In genomic region chr9:62857719-62858261, GRCm38 (mm10) we compare ENCODE assay signal across 8 mouse cellular contexts. TPM values are rescaled to one million over a fixed set of nuclear protein-coding genes. Genes with fewer than 3 reads are reported as not detected.
DNase-seq lines count a peak whose midpoint lies in the region; ATAC-seq lines count a peak whose summit lies in the region.

Gene Calml4, plus strand, starts transcription at chr9:62858080.

- no peaks in the 10 kb centered on the region for H3K36me3 ChIP-seq in heart, embryonic 12.5 days
- H3K36me3 ChIP-seq in kidney, embryonic 16.5 days (ENCODE audit: insufficient read depth, low read length): no peaks in the 10 kb centered on the region
- no peaks in the 10 kb centered on the region for H3K36me3 ChIP-seq in stomach, embryonic 16.5 days (ENCODE audit: control insufficient read depth, insufficient read depth, low read length)

- no peaks in the 10 kb centered on the region for H3K27me3 ChIP-seq in heart, embryonic 12.5 days (replicated peaks)
- no peaks in the 10 kb centered on the region for H3K27me3 ChIP-seq in kidney, embryonic 16.5 days (ENCODE audit: insufficient read depth, low read length)
- no peaks in the 10 kb centered on the region for H3K27me3 ChIP-seq in stomach, embryonic 16.5 days (ENCODE audit: control insufficient read depth, insufficient read depth, low read length)

- no peak; the same call in 1 of the 2 replicates for ATAC-seq in heart, embryonic 12.5 days (ENCODE audit: insufficient number of reproducible peaks, low FRiP score)
- ATAC-seq in kidney, embryonic 16.5 days (ENCODE audit: low FRiP score, low TSS enrichment): peak; percentile 87
- ATAC-seq in stomach, embryonic 16.5 days (ENCODE audit: insufficient read depth, low FRiP score): peak; percentile 79
- ATAC-seq in inflammation-experienced regulatory T-cells, adult 6 months: no peak

- peak; percentile 64 for DNase-seq in adipocyte (ENCODE audit: low spot score)
- DNase-seq in embryo, embryonic 10.5 days (ENCODE audit: low spot score): peak; percentile 65
- DNase-seq in lung, postnatal 36 days: peak; percentile 88
- DNase-seq in thymus, postnatal 14 days: no peak

- H3K9me3 ChIP-seq in heart, embryonic 12.5 days (replicated peaks): no peaks in the 10 kb centered on the region
- H3K9me3 ChIP-seq in kidney, embryonic 16.5 days (ENCODE audit: low read length): no peaks in the 10 kb centered on the region
- no peaks in the 10 kb centered on the region for H3K9me3 ChIP-seq in stomach, embryonic 16.5 days (replicated peaks; ENCODE audit: control insufficient read depth, low read length)

- H3K4me2 ChIP-seq in heart, embryonic 12.5 days: no peak within 1 kb of the TSS
- peak within 1 kb of the TSS; percentile 52 for H3K4me2 ChIP-seq in kidney, embryonic 16.5 days (replicated peaks; ENCODE audit: low read depth, low read length)
- peak within 1 kb of the TSS; percentile 54 for H3K4me2 ChIP-seq in stomach, embryonic 16.5 days (ENCODE audit: low read depth, low read length)

- H3K4me1 ChIP-seq in heart, embryonic 12.5 days (replicated peaks): peaks cover 21% of the 10 kb centered on the region
- H3K4me1 ChIP-seq in kidney, embryonic 16.5 days (ENCODE audit: insufficient read depth, low read length): peaks cover 48% of the 10 kb centered on the region
- peaks cover 37% of the 10 kb centered on the region for H3K4me1 ChIP-seq in stomach, embryonic 16.5 days (ENCODE audit: control insufficient read depth, insufficient read depth, low read length)

- WGBS in heart, embryonic 12.5 days: 60% methylated on average over 20 of the region's 20 CpGs
- 16% methylated on average over 20 of the region's 20 CpGs for WGBS in kidney, embryonic 16.5 days
- 24% methylated on average over 20 of the region's 20 CpGs for WGBS in stomach, embryonic 16.5 days

- H3K4me3 ChIP-seq in heart, embryonic 12.5 days: no peak within 1 kb of the TSS
- peak within 1 kb of the TSS; percentile 43 for H3K4me3 ChIP-seq in kidney, embryonic 16.5 days (ENCODE audit: low read length)
- H3K4me3 ChIP-seq in stomach, embryonic 16.5 days (replicated peaks; ENCODE audit: low read length): peak within 1 kb of the TSS; percentile 38

- H3K27ac ChIP-seq in heart, embryonic 12.5 days (ENCODE audit: poor library complexity, severe bottlenecking): 0 out of 2 replicates have a peak within 1 kb of the TSS, but pooled peaks have one; percentile 9
- peak within 1 kb of the TSS; percentile 97 for H3K27ac ChIP-seq in kidney, embryonic 16.5 days (ENCODE audit: low read length)
- peak within 1 kb of the TSS; percentile 84 for H3K27ac ChIP-seq in stomach, embryonic 16.5 days (ENCODE audit: low read length)

- H3K9ac ChIP-seq in heart, embryonic 12.5 days: no peak within 1 kb of the TSS
- peak within 1 kb of the TSS; percentile 69 for H3K9ac ChIP-seq in kidney, embryonic 16.5 days (replicated peaks; ENCODE audit: low read length)
- H3K9ac ChIP-seq in stomach, embryonic 16.5 days (ENCODE audit: low read length): peak within 1 kb of the TSS; percentile 65

RNA-seq across cellular contexts. Expression of gene Calml4, which starts in this region (rescaled TPM):
- 0.27 and 0.52 TPM in 2 replicates for polyA plus RNA-seq in heart, embryonic 12.5 days (2016; fragmentation: Nextera tagmentation; extraction: Ambion mirVana)
- 140 and 154 TPM in 2 replicates for polyA plus RNA-seq in kidney, embryonic 16.5 days (2015; fragmentation: Nextera tagmentation; extraction: Ambion mirVana)
- 44.3 and 47.7 TPM in 2 replicates for polyA plus RNA-seq in stomach, embryonic 16.5 days (2015; fragmentation: Nextera tagmentation; extraction: Ambion mirVana)
- polyA plus RNA-seq in inflammation-experienced regulatory T-cells, adult 6 months (2017; shearing (Covaris generic)): under 1 TPM in 1 of 3 experiments, not detected in 2; 0.47 TPM

Comparison
In these comparisons a context has a peak if more than half of its experiments do, and no peak if none do; other contexts are left out.
1. RNA of gene Calml4 (polyA plus RNA-seq): 140 to 154 TPM in kidney, embryonic 16.5 days and 44.3 to 47.7 TPM in stomach, embryonic 16.5 days; 0.27 to 0.52 TPM in heart, embryonic 12.5 days and 0.47 TPM in inflammation-experienced regulatory T-cells, adult 6 months; every median in the first group is over 10 times any median in the second.
2. ATAC-seq: peak in kidney, embryonic 16.5 days (single experiment) and stomach, embryonic 16.5 days (single experiment); none in heart, embryonic 12.5 days (single experiment) and inflammation-experienced regulatory T-cells, adult 6 months (single experiment).
3. H3K27ac ChIP-seq: peak in every context shown above with its lines; median percentile 97 in kidney, embryonic 16.5 days; 84 in stomach, embryonic 16.5 days; 9 in heart, embryonic 12.5 days.